Mouse (Mus musculus) layer of hippocampus, adult 11-12 months (tissue): ENCODE data around the gene Rufy2.
"Not testable (repeated sequence)": the region's sequence is repeated elsewhere in the genome, so short reads cannot be mapped to it uniquely, and the experiment has no call there.

Experiments
- DNase-seq: peaks from one replicate; pipeline ENCODE4 v3.0.0; 2022; ENCODE audit warnings: low spot score

Gene Rufy2

DNA sequence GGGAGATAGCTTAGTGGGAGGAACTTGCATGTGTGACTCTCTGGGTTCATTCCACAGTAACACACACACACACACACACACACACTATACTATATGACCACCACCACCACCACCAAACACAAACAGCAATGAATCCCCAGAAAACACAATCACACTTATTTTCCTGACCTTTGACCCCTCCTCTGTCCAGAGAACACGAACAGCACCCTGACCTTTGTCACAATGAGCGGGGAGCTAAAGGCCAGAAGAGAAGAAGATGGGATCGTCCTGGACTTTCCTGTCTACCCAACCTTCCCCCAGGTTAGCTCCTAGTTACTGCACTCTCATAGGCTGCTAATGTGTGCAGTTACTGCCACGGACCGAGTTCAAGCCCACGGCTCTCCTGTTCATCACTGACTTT, 72.0 kb downstream of the Rufy2 start:
- DNase-seq: no peak

- no peak for DNase-seq
These were observed 73.0 kb downstream of the Rufy2 start for GRCm38 (mm10) chr10:63053007-63053406.

DNA sequence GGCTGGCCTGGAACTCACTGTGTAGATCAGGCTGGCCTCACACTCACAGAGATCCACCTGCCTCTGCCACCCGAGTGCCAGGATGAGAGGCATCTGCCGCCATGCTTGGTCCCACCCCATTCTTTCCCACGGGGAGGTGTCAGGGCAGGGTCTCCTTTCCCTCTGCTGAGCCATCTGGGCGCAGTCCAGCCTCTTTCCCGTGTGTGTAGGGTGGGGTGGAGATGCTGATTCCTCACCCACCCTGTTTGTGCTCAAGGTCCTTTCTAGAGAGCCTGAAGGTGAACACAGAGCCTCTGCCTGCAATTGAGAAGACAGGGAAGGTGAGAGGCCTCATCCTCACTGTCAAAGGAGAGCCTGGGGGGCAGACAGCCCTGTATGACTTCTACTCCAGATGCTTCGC, 74.0 kb downstream of the Rufy2 start:
- DNase-seq: not testable (repeated sequence)

- no peak for DNase-seq
These were observed 74.6 kb downstream of the Rufy2 start for GRCm38 (mm10) chr10:63054586-63054985.

DNA sequence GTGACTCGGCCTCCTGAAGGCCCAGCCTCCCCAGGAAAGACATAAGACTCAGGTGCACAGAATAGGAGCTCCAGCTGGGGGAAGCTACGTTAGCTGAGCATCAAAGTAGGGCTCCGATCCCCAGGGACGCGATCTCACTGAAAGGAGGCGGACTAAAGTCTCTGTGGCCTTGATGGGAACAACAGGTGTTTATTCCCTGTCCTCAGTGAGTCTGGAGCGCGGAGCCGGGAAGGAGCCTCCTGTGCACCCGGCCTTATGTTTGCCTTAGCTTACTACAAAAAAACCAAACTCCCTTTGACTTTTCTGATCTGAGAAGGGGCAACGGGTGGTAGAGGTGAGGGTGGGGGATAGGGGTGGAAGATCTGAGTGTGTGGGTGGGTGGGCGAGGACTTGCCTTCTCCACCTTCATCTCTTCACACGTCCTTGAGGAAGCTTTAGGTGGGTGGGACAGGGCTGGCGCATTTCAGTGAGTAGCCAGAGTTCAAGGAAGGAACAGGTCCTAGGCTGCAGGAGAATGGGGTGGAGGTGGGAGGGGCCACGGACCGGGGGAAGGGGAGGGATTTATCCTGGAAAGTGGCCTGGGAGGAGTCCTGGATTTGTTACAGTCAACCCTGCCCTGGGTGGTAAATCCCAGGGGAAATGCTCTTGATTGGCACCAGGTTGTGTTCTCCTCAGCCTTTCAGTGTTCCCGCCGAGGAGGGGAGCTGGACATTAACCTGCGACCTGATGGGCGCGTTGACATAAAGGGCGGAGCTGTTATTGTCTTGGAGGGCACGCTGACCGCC, 77.1 kb downstream of the Rufy2 start:
- no peak for DNase-seq

DNA sequence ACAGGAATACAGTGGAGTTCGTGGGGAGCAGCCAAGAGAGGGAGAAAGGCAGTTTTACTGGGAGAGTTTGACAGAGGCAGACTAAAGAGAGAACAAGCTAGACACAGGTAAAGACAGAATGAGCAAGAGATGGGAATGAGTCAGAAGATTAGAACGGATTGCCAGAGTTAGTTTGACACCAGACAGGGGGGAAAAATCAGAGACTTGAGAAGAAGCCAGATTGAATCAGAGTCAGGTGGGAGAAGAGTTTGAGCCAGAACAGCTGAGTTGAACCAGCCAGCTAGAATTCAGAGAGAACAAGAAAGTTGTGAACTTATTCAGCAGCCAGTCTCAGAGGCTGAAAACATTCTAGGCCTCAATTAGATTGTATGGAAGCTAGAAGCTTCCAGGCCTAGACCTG, 79.8 kb downstream of the Rufy2 start, which contains the start of gene Pbld1:
TSS of gene Pbld1 (plus strand) at position 301 of the 400 bp plus-strand sequence.
- DNase-seq: no peak

GRCm38 (mm10) chr10:63060406-63060805, 80.4 kb downstream of the Rufy2 start:
- DNase-seq: no peak

DNA sequence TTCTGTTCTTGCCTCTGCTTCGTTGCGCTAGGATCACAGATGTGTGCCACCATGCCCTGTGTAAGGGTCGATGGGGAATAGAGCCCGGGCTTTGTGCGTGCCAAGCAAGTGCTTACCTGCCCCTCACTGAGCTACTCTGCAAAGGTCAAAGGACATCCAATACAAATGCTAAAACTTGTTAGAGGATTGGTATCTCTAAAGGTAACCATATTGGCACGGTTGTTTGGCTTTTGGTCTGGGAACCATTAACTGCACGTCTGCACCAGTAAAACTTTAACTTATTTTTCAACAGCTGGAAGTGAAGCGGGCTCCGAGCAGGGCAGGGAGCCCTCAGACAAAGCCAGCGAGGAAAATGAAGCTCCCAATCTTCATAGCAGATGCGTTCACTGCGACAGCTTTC, 81.2 kb downstream of the Rufy2 start:
- DNase-seq: no peak

- no peak for DNase-seq
These were observed 82.7 kb downstream of the Rufy2 start for GRCm38 (mm10) chr10:63062696-63063095.

GRCm38 (mm10) chr10:63063365-63063764, 83.3 kb downstream of the Rufy2 start:
- no peak for DNase-seq

- DNase-seq: no peak
These were observed 84.5 kb downstream of the Rufy2 start for GRCm38 (mm10) chr10:63064516-63064915.

- DNase-seq: no peak
These were observed 85.5 kb downstream of the Rufy2 start for GRCm38 (mm10) chr10:63065561-63065960.

GRCm38 (mm10) chr10:63065988-63066387, 86.0 kb downstream of the Rufy2 start:
- peak; percentile 89 for DNase-seq
